Mouse (Mus musculus): ENCODE results near the gene Galnt11. TPM values are rescaled to one million over a fixed set of nuclear protein-coding genes. Genes with fewer than 3 reads are reported as not detected.
A peak's percentile ranks its signal among the peaks of the same experiment; 100 is the strongest.
"Not testable (repeated sequence)": the region's sequence is repeated elsewhere in the genome, so short reads cannot be mapped to it uniquely, and the experiment has no call there.

The Galnt11 gene
- polyA plus RNA-seq (2012; ENCODE audit: insufficient read depth, insufficient read length, low replicate concordance, missing spikeins), result not detected in 2 replicates

- TF ChIP-seq CTCF (IDR thresholded peaks at IDR 0.05; ENCODE audit: insufficient read depth, low read depth, low read length) (no peak), POLR2A (IDR thresholded peaks at IDR 0.05; ENCODE audit: insufficient read depth, low read depth, low read length) (no peak)
- H3K27ac ChIP-seq (ENCODE audit: insufficient read depth, low read depth, low read length), result peak within 1 kb of the TSS; percentile 66; the same call in 1 of the 2 replicates
- peak within 1 kb of the TSS; percentile 84 for H3K4me3 ChIP-seq (ENCODE audit: insufficient read depth, low read depth, low read length)
- H3K4me1 ChIP-seq (ENCODE audit: control insufficient read depth, insufficient read depth, low read length), result no peaks in the 10 kb centered on the region
- WGBS, result 87% methylated on average over 3 of the region's 3 CpGs
Measured at GRCm38 (mm10) chr5:25221604-25222003, at the start of gene Galnt11. Galnt11 (plus strand) TSS chr5:25221904.

- not testable (repeated sequence) for H3K4me3 ChIP-seq (ENCODE audit: insufficient read depth, low read depth, low read length); H3K4me1 ChIP-seq (ENCODE audit: control insufficient read depth, insufficient read depth, low read length); H3K27ac ChIP-seq (ENCODE audit: insufficient read depth, low read depth, low read length)
- 92% methylated on average over 5 of the region's 5 CpGs for WGBS
Measured at GRCm38 (mm10) chr5:25177937-25178336, 43.8 kb upstream of the Galnt11 start.

GRCm38 (mm10) chr5:25178543-25178942 is 43.2 kb upstream of the Galnt11 start:
- not testable (repeated sequence) for H3K4me3 ChIP-seq (ENCODE audit: insufficient read depth, low read depth, low read length); H3K27ac ChIP-seq (ENCODE audit: insufficient read depth, low read depth, low read length); H3K4me1 ChIP-seq (ENCODE audit: control insufficient read depth, insufficient read depth, low read length)
- 90% methylated on average over 4 of the region's 4 CpGs for WGBS

DNA sequence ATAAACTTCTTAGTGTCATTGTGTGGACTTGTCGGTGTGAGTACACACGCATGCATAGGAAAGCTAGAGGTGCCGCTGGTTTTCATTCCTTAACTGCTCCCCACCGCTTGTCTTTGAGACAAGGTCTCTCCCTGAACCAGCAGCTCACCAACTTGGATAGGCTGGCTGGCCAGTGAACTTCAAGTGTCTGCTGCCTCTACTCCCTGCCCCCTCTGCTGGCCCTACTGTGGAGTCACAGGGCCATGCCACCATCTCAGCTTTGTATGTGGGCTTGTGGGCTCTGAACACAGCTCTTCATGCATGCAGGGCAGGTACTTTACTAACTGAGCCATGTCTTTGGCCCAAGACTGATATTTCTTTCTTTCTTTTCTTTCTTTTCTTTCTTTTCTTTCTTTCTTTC is 42.4 kb upstream of the Galnt11 start:
- Histone ChIP-seq H3K27ac (ENCODE audit: insufficient read depth, low read depth, low read length) (no peak overlapping the region), H3K4me1 (ENCODE audit: control insufficient read depth, insufficient read depth, low read length) (no peaks in the 10 kb centered on the region), H3K4me3 (ENCODE audit: insufficient read depth, low read depth, low read length) (no peak overlapping the region)
- TF ChIP-seq POLR2A (IDR thresholded peaks at IDR 0.05; ENCODE audit: insufficient read depth, low read depth, low read length) (no peak), CTCF (IDR thresholded peaks at IDR 0.05; ENCODE audit: insufficient read depth, low read depth, low read length) (no peak)
- 99% methylated on average over 4 of the region's 4 CpGs for WGBS

DNA sequence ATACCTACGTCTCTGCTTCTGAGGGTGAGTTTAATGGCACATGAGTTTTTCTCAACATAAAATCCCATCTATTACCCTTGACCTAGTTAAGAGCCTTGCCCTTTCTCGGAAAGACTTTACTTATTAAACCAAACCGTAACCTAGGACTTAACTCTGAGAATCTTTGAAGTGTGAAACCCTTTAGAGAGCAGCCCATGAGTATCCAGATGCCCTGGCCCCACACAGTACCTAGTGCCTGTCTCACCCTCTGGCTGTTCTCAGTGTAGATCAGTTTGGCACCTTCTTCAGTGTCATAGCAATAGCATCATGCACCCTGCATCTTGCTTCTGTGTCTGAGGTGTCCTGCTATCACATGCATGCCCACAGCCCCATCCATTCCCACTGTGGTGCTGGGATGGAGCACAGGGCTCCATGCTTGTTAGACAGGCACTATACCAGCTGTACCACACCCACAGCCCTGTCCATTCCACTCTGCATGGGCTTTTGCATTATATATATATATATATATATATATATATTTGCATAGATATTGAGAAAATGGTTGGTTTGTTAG is 41.7 kb upstream of the Galnt11 start:
- WGBS, result 93% methylated on average over 3 of the region's 3 CpGs
- no peak for TF ChIP-seq CTCF (IDR thresholded peaks at IDR 0.05; ENCODE audit: insufficient read depth, low read depth, low read length)
- TF ChIP-seq POLR2A (IDR thresholded peaks at IDR 0.05; ENCODE audit: insufficient read depth, low read depth, low read length), result no peak
- no peak overlapping the region for H3K4me3 ChIP-seq (ENCODE audit: insufficient read depth, low read depth, low read length)
- H3K4me1 ChIP-seq (ENCODE audit: control insufficient read depth, insufficient read depth, low read length), result no peaks in the 10 kb centered on the region
- no peak overlapping the region for H3K27ac ChIP-seq (ENCODE audit: insufficient read depth, low read depth, low read length)

GRCm38 (mm10) chr5:25181004-25181531 is 40.6 kb upstream of the Galnt11 start, which contains the start of gene Galntl5:
Galntl5 (plus strand) TSS chr5:25181460.
- no peak within 1 kb of the TSS for H3K4me3 ChIP-seq (ENCODE audit: insufficient read depth, low read depth, low read length)

GRCm38 (mm10) chr5:25183595-25183994 is 38.1 kb upstream of the Galnt11 start:
- TF ChIP-seq POLR2A (IDR thresholded peaks at IDR 0.05; ENCODE audit: insufficient read depth, low read depth, low read length), result no peak
- TF ChIP-seq CTCF (IDR thresholded peaks at IDR 0.05; ENCODE audit: insufficient read depth, low read depth, low read length), result no peak
- H3K4me1 ChIP-seq (ENCODE audit: control insufficient read depth, insufficient read depth, low read length), result no peaks in the 10 kb centered on the region
- no peak overlapping the region for H3K4me3 ChIP-seq (ENCODE audit: insufficient read depth, low read depth, low read length)
- no peak overlapping the region for H3K27ac ChIP-seq (ENCODE audit: insufficient read depth, low read depth, low read length)
- WGBS, result 90% methylated on average over 4 of the region's 4 CpGs

More at GRCm38 (mm10) chr5:25181004-25181531, 40.6 kb upstream of the Galnt11 start, which contains the start of gene Galntl5:
- WGBS, result 97% methylated on average over 1 of the region's 1 CpGs
- no peak for TF ChIP-seq CTCF (IDR thresholded peaks at IDR 0.05; ENCODE audit: insufficient read depth, low read depth, low read length)
- no peak for TF ChIP-seq POLR2A (IDR thresholded peaks at IDR 0.05; ENCODE audit: insufficient read depth, low read depth, low read length)
- Histone ChIP-seq H3K27ac (ENCODE audit: insufficient read depth, low read depth, low read length) (no peak within 1 kb of the TSS), H3K4me1 (ENCODE audit: control insufficient read depth, insufficient read depth, low read length) (no peaks in the 10 kb centered on the region)

- 68% methylated on average over 2 of the region's 2 CpGs for WGBS
- TF ChIP-seq POLR2A (IDR thresholded peaks at IDR 0.05; ENCODE audit: insufficient read depth, low read depth, low read length) (no peak), CTCF (IDR thresholded peaks at IDR 0.05; ENCODE audit: insufficient read depth, low read depth, low read length) (no peak)
- Histone ChIP-seq H3K4me1 (ENCODE audit: control insufficient read depth, insufficient read depth, low read length) (no peaks in the 10 kb centered on the region), H3K4me3 (ENCODE audit: insufficient read depth, low read depth, low read length) (no peak overlapping the region), H3K27ac (ENCODE audit: insufficient read depth, low read depth, low read length) (no peak overlapping the region)
Measured at GRCm38 (mm10) chr5:25184594-25184993, 37.1 kb upstream of the Galnt11 start.

DNA sequence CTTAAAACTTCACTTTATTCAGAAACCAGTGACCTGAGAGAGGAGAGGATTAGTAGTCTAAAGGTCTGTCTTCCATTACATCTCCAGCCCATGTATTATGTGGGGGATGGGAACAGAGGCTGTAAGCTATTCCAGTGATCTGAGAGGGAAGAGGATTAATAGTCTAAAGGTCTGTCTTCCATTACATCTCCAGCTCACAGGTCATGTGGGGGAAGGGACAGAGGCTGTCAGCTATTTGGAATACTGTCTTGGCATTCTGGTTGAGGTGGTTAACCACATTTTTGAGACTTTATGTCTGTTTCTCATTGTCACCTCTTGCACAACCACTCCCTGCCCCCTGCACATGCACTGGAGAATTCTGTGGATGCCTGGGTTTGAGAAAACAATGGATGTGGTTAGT is 34.0 kb upstream of the Galnt11 start:
- Histone ChIP-seq H3K4me3 (ENCODE audit: insufficient read depth, low read depth, low read length) (no peak overlapping the region), H3K27ac (ENCODE audit: insufficient read depth, low read depth, low read length) (no peak overlapping the region), H3K4me1 (ENCODE audit: control insufficient read depth, insufficient read depth, low read length) (no peaks in the 10 kb centered on the region)
- no peak for TF ChIP-seq CTCF (IDR thresholded peaks at IDR 0.05; ENCODE audit: insufficient read depth, low read depth, low read length)

GRCm38 (mm10) chr5:25188802-25189201 is 32.9 kb upstream of the Galnt11 start:
- TF ChIP-seq CTCF (IDR thresholded peaks at IDR 0.05; ENCODE audit: insufficient read depth, low read depth, low read length), result no peak
- no peak for TF ChIP-seq POLR2A (IDR thresholded peaks at IDR 0.05; ENCODE audit: insufficient read depth, low read depth, low read length)
- H3K27ac ChIP-seq (ENCODE audit: insufficient read depth, low read depth, low read length), result no peak overlapping the region
- H3K4me1 ChIP-seq (ENCODE audit: control insufficient read depth, insufficient read depth, low read length), result no peaks in the 10 kb centered on the region
- no peak overlapping the region for H3K4me3 ChIP-seq (ENCODE audit: insufficient read depth, low read depth, low read length)
- WGBS, result 67% methylated on average over 1 of the region's 1 CpGs
